Mouse (Mus musculus): ENCODE data around the gene Per2.

DNA sequence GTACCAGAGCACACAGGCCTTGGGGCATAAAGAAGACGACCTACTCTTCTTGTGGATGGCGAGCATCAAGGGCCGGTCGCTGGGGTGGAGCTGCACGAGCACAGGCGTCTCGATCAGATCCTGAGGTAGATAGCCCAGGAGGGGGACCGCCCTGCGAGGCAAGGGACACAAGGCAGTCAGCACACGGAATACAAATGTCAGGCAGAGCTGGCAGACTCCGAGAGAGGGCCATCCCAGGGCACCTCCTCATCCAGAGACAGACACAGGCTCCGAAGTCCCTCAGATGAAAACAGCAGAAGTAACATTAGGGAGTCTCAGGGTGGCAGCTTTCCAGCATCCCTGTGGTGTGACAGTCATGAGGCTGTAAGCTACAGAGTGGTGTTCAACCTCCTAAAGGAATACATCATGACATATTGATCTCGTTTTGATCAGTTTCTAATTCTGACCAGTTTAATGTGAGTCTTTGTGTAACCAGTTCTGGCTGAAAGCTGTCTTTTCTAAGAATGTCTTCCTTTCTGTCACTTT is 23.5 kb downstream of the Per2 start:
- TF ChIP-seq CTCF (IDR thresholded peaks at IDR 0.05; ENCODE audit: borderline replicate concordance, insufficient read depth, low read depth, low read length) = no peak
- no peak for TF ChIP-seq POLR2A (IDR thresholded peaks at IDR 0.05; ENCODE audit: borderline replicate concordance, insufficient read depth, low read length)

All from cerebellum, adult 2 months (tissue).